Mouse (Mus musculus) T-helper 2 cell (primary cell): ENCODE data around the gene Hsfy2.

Source experiments
- in situ Hi-C: fragments of 300-600 bp; cut with MboI, MseI; formaldehyde crosslinking; loops from one replicate; pipeline ENCODE4 v1.15.1; 2025; ENCODE audit warnings: high pct_unique_total_duplicates

Gene Hsfy2

GRCm38 (mm10) chr1:56637335-56637734 lies at the start of gene Hsfy2:
Gene Hsfy2 (minus strand): TSS chr1:56637435.
- in situ Hi-C loops = no loop called here

DNA sequence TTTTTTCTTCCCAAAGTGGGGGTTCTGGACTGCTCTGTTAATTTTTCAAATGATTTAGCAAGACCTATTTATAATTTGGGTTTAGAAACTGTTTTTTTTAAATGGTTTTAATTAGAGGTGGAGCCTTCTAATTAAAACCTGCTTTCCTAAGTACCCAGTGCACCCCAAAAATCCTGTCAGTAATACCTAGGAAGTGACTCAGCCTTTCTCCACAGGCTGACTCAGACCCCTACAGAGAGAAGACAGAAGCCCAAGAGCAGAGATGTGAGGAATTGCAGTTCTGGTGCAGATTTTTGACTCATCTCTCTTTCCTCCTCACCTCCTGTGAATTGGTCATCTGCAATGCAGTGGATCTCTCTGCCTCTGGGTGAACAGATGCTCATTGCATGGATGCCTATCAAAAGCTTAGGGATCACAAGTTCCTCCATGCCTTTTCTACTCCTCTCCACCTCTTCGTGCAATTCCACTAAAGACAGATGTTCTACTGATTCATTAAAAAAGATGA lies 47.9 kb upstream of the Hsfy2 start:
- in situ Hi-C loops = no loop called here

DNA sequence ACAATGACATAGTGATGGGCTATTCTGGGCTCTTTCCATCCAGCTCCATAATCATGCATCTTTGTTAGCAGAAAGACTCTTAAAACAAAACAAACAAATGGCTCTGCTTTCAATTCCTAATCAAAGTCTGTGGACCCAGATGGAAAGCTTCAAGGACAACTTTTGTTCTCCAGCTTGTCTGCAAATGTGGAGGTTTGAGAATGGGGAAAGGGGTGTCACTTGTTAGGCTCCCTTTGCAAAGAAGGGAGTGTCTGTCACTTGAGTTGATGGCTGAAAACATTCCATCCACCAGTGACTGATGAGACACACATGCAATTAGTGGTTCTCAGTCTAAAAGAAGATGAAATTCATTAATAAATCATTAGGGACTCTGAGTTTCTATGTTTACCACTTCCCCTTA lies 47.3 kb upstream of the Hsfy2 start:
- in situ Hi-C loops = no loop called here

GRCm38 (mm10) chr1:56681258-56681657 lies 44.0 kb upstream of the Hsfy2 start:
- in situ Hi-C loops = no loop called here

GRCm38 (mm10) chr1:56675253-56675652 lies 38.0 kb upstream of the Hsfy2 start:
- in situ Hi-C loops = no loop called here

GRCm38 (mm10) chr1:56674601-56675000 lies 37.4 kb upstream of the Hsfy2 start:
- in situ Hi-C loops = no loop called here

- in situ Hi-C loops = no loop called here
Measured at GRCm38 (mm10) chr1:56671241-56671945, 34.2 kb upstream of the Hsfy2 start.

GRCm38 (mm10) chr1:56670509-56670908 lies 33.3 kb upstream of the Hsfy2 start:
- in situ Hi-C loops = no loop called here

GRCm38 (mm10) chr1:56664606-56665005 lies 27.4 kb upstream of the Hsfy2 start:
- in situ Hi-C loops = no loop called here

GRCm38 (mm10) chr1:56626824-56627223 lies 10.4 kb downstream of the Hsfy2 start:
- in situ Hi-C loops = no loop called here

DNA sequence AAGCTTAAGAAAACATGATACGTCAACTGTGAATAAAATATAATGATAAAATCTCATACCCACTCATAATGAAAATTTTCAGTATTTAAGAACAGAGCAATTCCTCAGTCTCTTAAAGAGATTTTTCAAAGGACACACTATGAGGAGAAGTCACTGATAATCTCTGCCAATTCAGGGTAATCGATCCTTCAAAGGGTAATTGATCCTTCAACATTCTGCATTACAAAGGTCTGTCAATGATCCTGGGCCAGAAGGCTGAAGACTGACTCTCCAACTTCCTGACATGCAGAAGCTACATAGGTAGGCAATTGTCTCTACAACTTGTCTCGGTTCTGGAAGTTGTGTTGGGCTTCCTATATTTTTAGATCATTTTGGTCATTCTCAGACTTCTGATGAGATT lies 12.9 kb downstream of the Hsfy2 start:
- in situ Hi-C loops = no loop called here

GRCm38 (mm10) chr1:56612384-56612783 lies 24.9 kb downstream of the Hsfy2 start:
- in situ Hi-C loops = no loop called here
